Mouse (Mus musculus) lung, postnatal 0 days (tissue): ENCODE results near the gene Epo. TPM values are rescaled to one million over a fixed set of nuclear protein-coding genes. Genes with fewer than 3 reads are reported as not detected.

ENCODE experiments used
- ATAC-seq: fragments of 200-750 bp; cut with Nextera tagmentation; 2 replicates; pipeline ENCODE4 v1.8.0; 2017; ENCODE audit warnings: moderate library complexity
- DNase-seq: peaks from one replicate; pipeline ENCODE4 v3.0.0-alpha.2; 2016; ENCODE audit warnings: low spot score
- H3K27ac ChIP-seq: fragments of 300-500 bp; sonication (generic); 2 replicates; pipeline ENCODE4 v1.5.1; 2014; ENCODE audit warnings: antibody characterized with exemption, mild to moderate bottlenecking, low read length, mixed read lengths
- H3K27me3 ChIP-seq: fragments of 300-500 bp; sonication (generic); replicated peaks from 2 replicates; pipeline ENCODE4 v1.6.1; 2014; ENCODE audit warnings: low read length, mixed read lengths; ENCODE audit not compliant: insufficient read depth
- H3K36me3 ChIP-seq: fragments of 300-500 bp; sonication (generic); 2 replicates; pipeline ENCODE4 v1.6.1; 2014; ENCODE audit warnings: low read length, mixed read lengths; ENCODE audit not compliant: insufficient read depth
- H3K4me1 ChIP-seq: fragments of 300-500 bp; sonication (generic); 2 replicates; pipeline ENCODE4 v1.6.1; 2014; ENCODE audit warnings: antibody characterized with exemption, low read depth, low read length, mixed read lengths; ENCODE audit not compliant: insufficient read depth
- H3K4me2 ChIP-seq: fragments of 300-500 bp; sonication (generic); replicated peaks from 2 replicates; pipeline ENCODE4 v1.6.1; 2014; ENCODE audit warnings: low read depth, mild to moderate bottlenecking, low read length, moderate library complexity, mixed read lengths
- H3K4me3 ChIP-seq: fragments of 300-500 bp; sonication (generic); 2 replicates; pipeline ENCODE4 v1.5.1; 2014; ENCODE audit warnings: low read depth, low read length
- H3K9ac ChIP-seq: fragments of 300-500 bp; sonication (generic); replicated peaks from 2 replicates; pipeline ENCODE4 v1.6.1; 2014; ENCODE audit warnings: low read depth, mild to moderate bottlenecking
- H3K9me3 ChIP-seq: fragments of 300-500 bp; sonication (generic); 2 replicates; pipeline ENCODE4 v1.6.1; 2016; ENCODE audit warnings: low read length, mixed read lengths
- CTCF ChIP-seq: IDR thresholded peaks from 2 replicates; pipeline ENCODE4 v1.5.1; 2016; ENCODE audit warnings: antibody characterized with exemption, mild to moderate bottlenecking
- EP300 ChIP-seq: IDR thresholded peaks from 2 replicates; pipeline ENCODE4 v1.6.1; 2016; ENCODE audit warnings: antibody characterized with exemption, mild to moderate bottlenecking, control low read depth
- WGBS: fragments of 180-500 bp; shearing (Covaris S2); extraction: QIAGEN DNeasy Blood & Tissue Kit; methylation state at CpG from one replicate; pipeline ENCODE4 v1.1.7; 2014; 5-methylcytosine and 5-hydroxymethylcytosine counted together
- polyA plus RNA-seq: library from polyadenylated mRNA; unstranded; fragments of >200 nt; fragmentation: Nextera tagmentation; extraction: Ambion mirVana; gene quantifications from 2 replicates; pipeline ENCODE4 v1.2.1, GENCODE M21; 2015

Gene Epo
- polyA plus RNA-seq, 1 experiment from 2014 or later = not detected

DNA sequence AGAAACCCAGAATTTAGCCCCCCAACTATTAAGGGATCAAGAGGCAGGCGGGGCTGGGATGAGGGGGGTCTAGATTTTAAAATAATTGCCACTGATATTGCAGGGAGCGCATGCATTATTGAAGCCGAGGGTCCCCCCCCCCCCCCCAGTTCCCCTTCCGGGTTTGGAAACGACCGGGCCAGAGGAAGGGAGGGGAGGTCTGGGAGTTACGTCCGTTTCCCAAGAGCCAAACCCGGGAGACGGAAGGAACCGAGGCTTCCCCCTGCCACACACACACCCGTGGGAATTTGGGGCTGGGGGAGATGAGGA is 280 bp downstream of the Epo start:
- Histone ChIP-seq H3K36me3 (peaks cover 16% of the 10 kb centered on the region), H3K27ac (peak overlapping the region; percentile 89), H3K4me1 (peaks cover 10% of the 10 kb centered on the region), H3K4me3 (peak overlapping the region; percentile 75), H3K27me3 (no peaks in the 10 kb centered on the region), H3K4me2 (peak overlapping the region; percentile 92), H3K9me3 (no peaks in the 10 kb centered on the region), H3K9ac (peak overlapping the region; percentile 79)
- no peak for DNase-seq
- TF ChIP-seq EP300 = no peak
- no peak for TF ChIP-seq CTCF
- ATAC-seq = peak; percentile 34
- WGBS = 0% methylated on average over 4 of the region's 12 CpGs

- no peak for TF ChIP-seq EP300
- TF ChIP-seq CTCF = no peak
- no peak for ATAC-seq
- Histone ChIP-seq H3K9me3 (no peaks in the 10 kb centered on the region), H3K4me3 (peak overlapping the region; percentile 75), H3K27me3 (no peaks in the 10 kb centered on the region), H3K4me1 (peaks cover 10% of the 10 kb centered on the region), H3K9ac (peak overlapping the region; percentile 79), H3K4me2 (peak overlapping the region; percentile 92), H3K27ac (peak overlapping the region; percentile 89), H3K36me3 (peaks cover 21% of the 10 kb centered on the region)
- DNase-seq = peak; percentile 43
- 2% methylated on average over 19 of the region's 19 CpGs for WGBS
Observed at GRCm38 (mm10) chr5:137532131-137532807, 773 bp downstream of the Epo start.

GRCm38 (mm10) chr5:137531414-137532130 is 1.5 kb downstream of the Epo start:
- ATAC-seq (0 out of 2 replicates have a peak, but pooled peaks have one; percentile 0), DNase-seq (peak; percentile 45)
- Histone ChIP-seq H3K27me3 (no peaks in the 10 kb centered on the region), H3K36me3 (peaks cover 21% of the 10 kb centered on the region), H3K4me3 (peak overlapping the region; percentile 75), H3K9me3 (no peaks in the 10 kb centered on the region), H3K9ac (peak overlapping the region; percentile 79), H3K4me1 (peaks cover 10% of the 10 kb centered on the region), H3K4me2 (peak overlapping the region; percentile 92), H3K27ac (peak overlapping the region; percentile 89)
- 0 out of 2 replicates have a peak, but pooled peaks have one; percentile 6 for TF ChIP-seq EP300
- 0 out of 2 replicates have a peak, but pooled peaks have one; percentile 1 for TF ChIP-seq CTCF
- under 1% methylated on average over 42 of the region's 51 CpGs for WGBS

DNA sequence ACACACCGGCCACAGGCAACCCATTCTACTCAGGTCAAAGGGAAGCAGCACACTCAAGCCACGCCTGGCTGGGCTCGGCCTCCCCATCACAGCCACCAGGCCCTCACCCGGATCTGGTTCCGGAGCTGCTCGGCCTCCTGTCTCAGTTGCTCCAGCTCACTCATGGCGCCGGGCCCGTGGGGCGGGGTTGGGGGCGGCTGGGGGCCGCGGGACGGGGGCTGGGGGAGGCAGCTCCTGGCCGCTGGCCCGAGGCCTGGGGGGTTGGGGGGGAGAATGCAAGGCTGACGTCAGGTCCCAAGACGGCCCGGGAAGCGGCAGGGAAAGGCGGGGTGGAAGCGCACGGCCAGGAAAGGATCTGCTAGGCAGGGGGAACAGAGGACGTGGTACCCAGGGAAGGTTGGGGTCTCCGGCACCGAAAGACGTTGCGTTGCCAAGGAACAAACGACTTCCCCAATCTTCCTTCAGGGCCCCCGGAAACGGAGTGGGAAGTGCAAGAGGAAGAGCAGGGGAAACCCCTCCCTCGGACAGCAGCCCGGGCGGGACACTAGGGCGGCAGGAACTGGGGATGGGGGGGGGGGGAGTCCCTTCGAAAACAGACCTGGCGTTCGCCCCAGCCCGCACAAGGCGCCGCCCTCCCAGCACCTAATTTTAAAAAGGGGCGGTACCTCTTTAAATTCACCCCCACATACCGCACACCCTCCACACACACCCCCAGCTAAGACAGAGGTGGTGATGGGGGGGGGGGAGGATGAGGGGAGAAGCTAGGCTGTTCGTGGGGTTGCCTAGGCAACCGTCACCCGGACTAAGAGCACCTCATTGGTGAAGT is 2.2 kb downstream of the Epo start:
- peak overlapping the region; percentile 75 for H3K4me3 ChIP-seq
- no peaks in the 10 kb centered on the region for H3K9me3 ChIP-seq
- peak overlapping the region; percentile 79 for H3K9ac ChIP-seq
- peak overlapping the region; percentile 89 for H3K27ac ChIP-seq
- peaks cover 10% of the 10 kb centered on the region for H3K4me1 ChIP-seq
- WGBS = 1% methylated on average over 36 of the region's 46 CpGs
- ATAC-seq (peak; percentile 38), DNase-seq (peak; percentile 79)
- TF ChIP-seq CTCF = no peak
- peak; percentile 18; the same call in 1 of the 2 replicates for TF ChIP-seq EP300
- H3K27me3 ChIP-seq = no peaks in the 10 kb centered on the region
- H3K4me2 ChIP-seq = peak overlapping the region; percentile 92
- H3K36me3 ChIP-seq = peaks cover 21% of the 10 kb centered on the region

GRCm38 (mm10) chr5:137530075-137530474 is 3.0 kb downstream of the Epo start:
- Histone ChIP-seq H3K4me3 (peak overlapping the region; percentile 75), H3K4me1 (peaks cover 10% of the 10 kb centered on the region), H3K36me3 (peaks cover 25% of the 10 kb centered on the region), H3K9ac (peak overlapping the region; percentile 79; the same call in 1 of the 2 replicates), H3K27ac (peak overlapping the region; percentile 89), H3K4me2 (peak overlapping the region; percentile 92), H3K9me3 (no peaks in the 10 kb centered on the region), H3K27me3 (no peaks in the 10 kb centered on the region)
- DNase-seq = no peak
- TF ChIP-seq EP300 (no peak), CTCF (no peak)
- 73% methylated on average over 8 of the region's 8 CpGs for WGBS
- no peak for ATAC-seq
